Mouse (Mus musculus) colon, adult 2 months (tissue): Measurements from ENCODE around the gene Pla2g4c. TPM values are rescaled to one million over a fixed set of nuclear protein-coding genes. Genes with fewer than 3 reads are reported as not detected.

Experiments
- polyA plus RNA-seq: library from polyadenylated mRNA; depleted of rRNA; stranded (reverse); fragments of >200 nt; gene quantifications from 2 replicates; pipeline ENCODE4 v1.2.3, GENCODE M21; 2012; rRNA removed

Pla2g4c gene
- polyA plus RNA-seq, result 0.07 and 0.14 TPM in 2 replicates

DNA sequence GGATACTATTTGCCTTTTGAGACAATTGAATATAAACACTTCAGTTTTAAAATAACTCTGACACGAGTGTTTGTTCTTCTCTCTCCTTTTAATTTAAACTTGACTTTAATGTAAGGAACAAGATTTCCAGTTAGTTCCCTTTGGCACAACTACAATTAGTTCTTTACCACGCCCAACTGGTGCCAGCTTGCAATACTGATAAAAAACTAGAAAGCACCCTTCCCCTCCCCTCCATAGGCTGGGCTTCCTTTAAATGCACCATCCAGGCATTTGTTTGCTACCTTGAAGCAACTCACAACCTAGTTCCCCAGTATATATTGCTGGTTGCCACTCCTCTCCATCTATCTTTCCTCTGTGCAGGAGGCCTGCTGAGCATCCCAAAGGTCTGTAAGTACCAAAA lies at the start of gene Pla2g4c:
TSS of gene Pla2g4c (plus strand) at position 340 of the 400 bp plus-strand sequence.

DNA sequence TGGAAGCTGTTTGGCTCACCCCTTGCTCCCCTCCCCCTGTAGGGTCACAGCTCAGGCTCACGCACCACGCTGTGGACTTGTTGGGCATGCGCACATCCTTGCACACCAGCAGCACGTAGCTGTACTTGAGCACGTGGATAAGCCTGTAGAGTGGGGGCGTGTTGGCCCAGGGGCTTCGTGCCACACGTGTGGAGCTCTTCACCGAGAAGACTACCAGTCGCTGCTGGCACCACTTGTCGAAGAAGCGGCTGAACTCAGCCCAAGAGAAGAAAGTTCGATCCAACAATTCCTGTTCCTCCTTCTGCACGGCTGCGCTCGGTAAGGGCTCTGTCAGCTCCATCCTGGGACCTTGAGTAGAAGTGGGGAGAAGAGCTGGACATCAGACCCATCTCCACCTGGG lies 47.4 kb upstream of the Pla2g4c start, which contains the start of gene Lig1:
TSS of gene Lig1 (plus strand) at position 203 of the 400 bp plus-strand sequence.

DNA sequence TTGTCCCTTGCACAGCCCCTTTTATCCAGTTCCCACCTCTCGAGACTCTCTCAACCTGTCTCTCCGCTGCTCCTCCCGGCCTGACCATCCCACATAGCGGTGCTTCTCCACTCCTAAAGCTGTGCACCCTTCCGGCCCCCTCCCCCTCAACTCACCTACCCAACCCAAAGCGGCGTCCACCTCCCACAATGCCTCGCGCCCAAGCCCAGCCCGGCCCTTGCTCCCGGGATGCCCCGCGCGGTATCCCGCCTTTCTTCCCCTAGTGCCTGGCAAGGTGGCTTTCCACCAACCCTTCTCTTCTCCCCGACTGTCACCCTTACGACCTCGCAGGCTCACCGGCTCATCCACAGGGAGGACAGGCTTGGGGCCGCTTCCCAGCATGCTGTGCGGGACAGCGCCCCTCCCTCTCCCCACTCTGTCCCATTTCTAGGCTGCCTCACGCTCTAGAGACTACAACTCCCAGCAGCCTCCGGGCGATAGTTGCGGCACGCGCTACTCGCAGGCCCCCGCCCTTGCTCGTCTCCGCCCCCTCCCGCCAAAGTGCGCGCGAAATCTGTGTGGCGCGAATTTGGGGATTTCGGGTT lies 46.1 kb upstream of the Pla2g4c start, which contains the start of gene Zswim9:
TSS of gene Zswim9 (minus strand) at position 414 of the 584 bp plus-strand sequence.

DNA sequence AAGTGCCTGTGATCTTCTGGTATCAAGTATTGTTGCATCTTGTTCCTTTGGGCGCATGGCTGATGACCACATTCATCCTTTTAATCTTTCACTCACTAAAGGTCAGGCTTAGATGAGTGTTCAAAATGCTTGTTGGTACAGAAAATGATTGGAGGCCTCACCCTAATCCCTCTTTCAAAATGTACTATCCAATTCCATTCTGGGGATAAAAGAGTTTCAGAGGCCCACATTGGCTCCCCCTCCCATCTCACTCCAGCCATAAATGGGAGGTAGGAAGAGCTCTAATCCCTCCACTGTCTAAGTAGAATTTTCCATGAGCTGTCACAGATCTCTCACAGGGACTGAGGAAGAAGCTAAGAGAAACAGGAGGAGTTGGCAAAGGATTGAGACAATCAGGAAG lies 73.4 kb downstream of the Pla2g4c start, which contains the start of gene Cabp5:
TSS of gene Cabp5 (plus strand) at position 301 of the 400 bp plus-strand sequence.

Other genes starting within 250 kb of the Pla2g4c start
- gene Vmn1r85, start 229.5 kb upstream of the Pla2g4c start, polyA plus RNA-seq, result not detected in 2 replicates
- not detected in 2 replicates for gene Vmn1r86, start 204.7 kb upstream of the Pla2g4c start, polyA plus RNA-seq
- gene Vmn1r87, start 184.5 kb upstream of the Pla2g4c start, polyA plus RNA-seq, result not detected in 2 replicates
- gene Vmn1r88, start 165.1 kb upstream of the Pla2g4c start, polyA plus RNA-seq, result not detected in 2 replicates
- gene Vmn1r89, start 111.6 kb upstream of the Pla2g4c start, polyA plus RNA-seq, result not detected in 2 replicates
- 8.2 and 8.9 TPM in 2 replicates for gene Lig1, start 47.4 kb upstream of the Pla2g4c start, polyA plus RNA-seq
- 2.9 and 3.7 TPM in 2 replicates for gene Zswim9, start 45.9 kb upstream of the Pla2g4c start, polyA plus RNA-seq
- not detected in 2 replicates for gene Cabp5, start 73.5 kb downstream of the Pla2g4c start, polyA plus RNA-seq
- gene Bsph1, start 126.2 kb downstream of the Pla2g4c start, polyA plus RNA-seq, result not detected in 2 replicates
- not detected in 2 replicates for gene Bsph2, start 246.4 kb downstream of the Pla2g4c start, polyA plus RNA-seq